Mouse (Mus musculus) embryonic fibroblast, embryonic 13.5 days (primary cell): ENCODE data around the gene Hspb8.

Experiments
- CTCF ChIP-seq: IDR thresholded peaks from 2 replicates; pipeline ENCODE4 v1.5.1; 2011; ENCODE audit warnings: mild to moderate bottlenecking, control low read depth, low read length, moderate library complexity, borderline replicate concordance; ENCODE audit not compliant: insufficient read depth
- POLR2A ChIP-seq: IDR thresholded peaks from 2 replicates; pipeline ENCODE4 v1.6.1; 2011; ENCODE audit warnings: low read depth, mild to moderate bottlenecking, control low read depth, low read length, moderate library complexity

- TF ChIP-seq POLR2A (no peak), CTCF (no peak)
Measured at GRCm38 (mm10) chr5:116434976-116435850, 12.5 kb upstream of the Hspb8 start.
